Mouse (Mus musculus) forebrain, embryonic 11.5 days (tissue): ENCODE results near the gene Tbc1d8. TPM values are rescaled to one million over a fixed set of nuclear protein-coding genes. Genes with fewer than 3 reads are reported as not detected.
A peak's percentile ranks its signal among the peaks of the same experiment; 100 is the strongest.

ENCODE experiments used
- ATAC-seq: fragments of 200-750 bp; cut with Nextera tagmentation; replicated peaks from 2 replicates; pipeline ENCODE4 v1.8.0; 2017; ENCODE audit warnings: moderate TSS enrichment; ENCODE audit not compliant: low FRiP score
- DNase-seq: peaks from one replicate; pipeline ENCODE4 v3.0.0-alpha.2; 2017; ENCODE audit warnings: low spot score
- H3K27ac ChIP-seq: fragments of 300-500 bp; sonication (generic); 2 replicates; pipeline ENCODE4 v1.5.1; 2014; ENCODE audit warnings: low read depth, low read length
- H3K27me3 ChIP-seq: fragments of 300-500 bp; sonication (generic); 2 replicates; pipeline ENCODE4 v1.6.1; 2014; ENCODE audit warnings: mild to moderate bottlenecking, low read length, mixed read lengths; ENCODE audit not compliant: control insufficient read depth, insufficient read depth
- H3K36me3 ChIP-seq: fragments of 300-500 bp; sonication (generic); 2 replicates; pipeline ENCODE4 v1.6.1; 2014; ENCODE audit warnings: mild to moderate bottlenecking, low read length, moderate library complexity, mixed read lengths; ENCODE audit not compliant: control insufficient read depth, insufficient read depth
- H3K4me1 ChIP-seq: fragments of 300-500 bp; sonication (generic); replicated peaks from 2 replicates; pipeline ENCODE4 v1.6.1; 2014; ENCODE audit warnings: low read length, mixed read lengths; ENCODE audit not compliant: control insufficient read depth, insufficient read depth
- H3K4me2 ChIP-seq: fragments of 300-500 bp; sonication (generic); 2 replicates; pipeline ENCODE4 v1.6.1; 2014; ENCODE audit warnings: low read depth, mild to moderate bottlenecking, low read length, moderate library complexity, mixed read lengths; ENCODE audit not compliant: severe bottlenecking
- H3K4me3 ChIP-seq: fragments of 300-500 bp; sonication (generic); 2 replicates; pipeline ENCODE4 v1.5.1; 2014; ENCODE audit warnings: low read depth, low read length
- H3K9ac ChIP-seq: fragments of 300-500 bp; sonication (generic); 2 replicates; pipeline ENCODE4 v1.6.1; 2014; ENCODE audit warnings: low read length
- H3K9me3 ChIP-seq: fragments of 300-500 bp; sonication (generic); 2 replicates; pipeline ENCODE4 v1.6.1; 2016; ENCODE audit warnings: low read length, mixed read lengths; ENCODE audit not compliant: control insufficient read depth
- WGBS: fragments of 180-500 bp; shearing (Covaris S2); extraction: QIAGEN DNeasy Blood & Tissue Kit; methylation state at CpG from one replicate; pipeline ENCODE4 v1.1.7; 2014; 5-methylcytosine and 5-hydroxymethylcytosine counted together
- polyA plus RNA-seq: library from polyadenylated mRNA; unstranded; fragments of >200 nt; fragmentation: Nextera tagmentation; extraction: Ambion mirVana; gene quantifications from 2 replicates; pipeline ENCODE4 v1.2.1, GENCODE M21; 2014

Gene Tbc1d8
- polyA plus RNA-seq, 1 experiment from 2014 or later, result 6.5 TPM

- H3K27me3 ChIP-seq, result no peaks in the 10 kb centered on the region
- no peak overlapping the region for H3K9ac ChIP-seq
- no peaks in the 10 kb centered on the region for H3K9me3 ChIP-seq
- no peak overlapping the region for H3K27ac ChIP-seq
- WGBS, result 57% methylated on average over 3 of the region's 3 CpGs
- no peak for ATAC-seq
- peak; percentile 87 for DNase-seq
- H3K4me2 ChIP-seq, result no peak overlapping the region
- no peak overlapping the region for H3K4me3 ChIP-seq
- H3K4me1 ChIP-seq, result no peaks in the 10 kb centered on the region
- no peaks in the 10 kb centered on the region for H3K36me3 ChIP-seq
Observed at GRCm38 (mm10) chr1:39392189-39392588, 86.4 kb downstream of the Tbc1d8 start.

- Histone ChIP-seq H3K4me1 (no peaks in the 10 kb centered on the region), H3K4me3 (no peak overlapping the region), H3K36me3 (no peaks in the 10 kb centered on the region), H3K9me3 (no peaks in the 10 kb centered on the region), H3K9ac (no peak overlapping the region), H3K4me2 (no peak overlapping the region), H3K27me3 (no peaks in the 10 kb centered on the region), H3K27ac (no peak overlapping the region)
- ATAC-seq, result no peak
- WGBS, result 91% methylated on average over 6 of the region's 6 CpGs
- no peak for DNase-seq
Observed at GRCm38 (mm10) chr1:39391652-39392051, 86.9 kb downstream of the Tbc1d8 start.

- Histone ChIP-seq H3K4me3 (no peak overlapping the region), H3K27ac (no peak overlapping the region), H3K9me3 (no peaks in the 10 kb centered on the region), H3K9ac (no peak overlapping the region), H3K36me3 (no peaks in the 10 kb centered on the region), H3K4me2 (no peak overlapping the region), H3K27me3 (no peaks in the 10 kb centered on the region), H3K4me1 (no peaks in the 10 kb centered on the region)
- WGBS, result 93% methylated on average over 11 of the region's 11 CpGs
- no peak for DNase-seq
- ATAC-seq, result no peak
Observed at GRCm38 (mm10) chr1:39389338-39389737, 89.2 kb downstream of the Tbc1d8 start.

GRCm38 (mm10) chr1:39388163-39388562 lies 90.4 kb downstream of the Tbc1d8 start:
- H3K4me2 ChIP-seq, result no peak overlapping the region
- H3K9ac ChIP-seq, result no peak overlapping the region
- no peak for ATAC-seq
- no peak for DNase-seq
- no peak overlapping the region for H3K4me3 ChIP-seq
- no peak overlapping the region for H3K27ac ChIP-seq
- no peaks in the 10 kb centered on the region for H3K4me1 ChIP-seq
- no peaks in the 10 kb centered on the region for H3K27me3 ChIP-seq
- no peaks in the 10 kb centered on the region for H3K36me3 ChIP-seq
- no peaks in the 10 kb centered on the region for H3K9me3 ChIP-seq
- 88% methylated on average over 2 of the region's 2 CpGs for WGBS

- no peak overlapping the region for H3K4me2 ChIP-seq
- H3K4me1 ChIP-seq, result no peaks in the 10 kb centered on the region
- no peak overlapping the region for H3K9ac ChIP-seq
- H3K36me3 ChIP-seq, result no peaks in the 10 kb centered on the region
- H3K4me3 ChIP-seq, result no peak overlapping the region
- ATAC-seq, result no peak
- H3K27ac ChIP-seq, result no peak overlapping the region
- no peaks in the 10 kb centered on the region for H3K27me3 ChIP-seq
- DNase-seq, result no peak
- H3K9me3 ChIP-seq, result no peaks in the 10 kb centered on the region
- WGBS, result 88% methylated on average over 4 of the region's 4 CpGs
Observed at GRCm38 (mm10) chr1:39387497-39387896, 91.1 kb downstream of the Tbc1d8 start.

- no peak overlapping the region for H3K4me3 ChIP-seq
- ATAC-seq (no peak), DNase-seq (no peak)
- H3K4me2 ChIP-seq, result no peak overlapping the region
- no peaks in the 10 kb centered on the region for H3K27me3 ChIP-seq
- H3K27ac ChIP-seq, result no peak overlapping the region
- H3K36me3 ChIP-seq, result no peaks in the 10 kb centered on the region
- no peak overlapping the region for H3K9ac ChIP-seq
- no peaks in the 10 kb centered on the region for H3K9me3 ChIP-seq
- no peaks in the 10 kb centered on the region for H3K4me1 ChIP-seq
- WGBS, result 81% methylated on average over 3 of the region's 3 CpGs
Observed at GRCm38 (mm10) chr1:39386456-39386855, 92.1 kb downstream of the Tbc1d8 start.

GRCm38 (mm10) chr1:39384914-39385313 lies 93.6 kb downstream of the Tbc1d8 start:
- no peak overlapping the region for H3K4me3 ChIP-seq
- 84% methylated on average over 9 of the region's 9 CpGs for WGBS
- H3K27ac ChIP-seq, result no peak overlapping the region
- no peak overlapping the region for H3K4me2 ChIP-seq
- H3K36me3 ChIP-seq, result no peaks in the 10 kb centered on the region
- no peaks in the 10 kb centered on the region for H3K9me3 ChIP-seq
- ATAC-seq, result no peak
- H3K27me3 ChIP-seq, result no peaks in the 10 kb centered on the region
- no peak for DNase-seq
- no peak overlapping the region for H3K9ac ChIP-seq
- no peaks in the 10 kb centered on the region for H3K4me1 ChIP-seq

GRCm38 (mm10) chr1:39381017-39381416 lies 97.5 kb downstream of the Tbc1d8 start:
- Histone ChIP-seq H3K27me3 (no peaks in the 10 kb centered on the region), H3K4me1 (no peaks in the 10 kb centered on the region), H3K9me3 (no peaks in the 10 kb centered on the region), H3K4me3 (no peak overlapping the region), H3K9ac (no peak overlapping the region), H3K4me2 (no peak overlapping the region), H3K27ac (no peak overlapping the region), H3K36me3 (no peaks in the 10 kb centered on the region; the same call in 1 of the 2 replicates)
- 89% methylated on average over 9 of the region's 9 CpGs for WGBS
- no peak for ATAC-seq
- DNase-seq, result no peak

- Histone ChIP-seq H3K4me3 (no peak overlapping the region), H3K4me1 (no peaks in the 10 kb centered on the region), H3K27me3 (no peaks in the 10 kb centered on the region), H3K9me3 (no peaks in the 10 kb centered on the region), H3K27ac (no peak overlapping the region), H3K9ac (no peak overlapping the region), H3K36me3 (no peaks in the 10 kb centered on the region; the same call in 1 of the 2 replicates), H3K4me2 (no peak overlapping the region)
- WGBS, result 82% methylated on average over 5 of the region's 5 CpGs
- DNase-seq (no peak), ATAC-seq (no peak)
Observed at GRCm38 (mm10) chr1:39379021-39379420, 99.5 kb downstream of the Tbc1d8 start.
